Mouse (Mus musculus) megakaryocyte, embryonic 14.5 days (primary cell): ENCODE measurements at regions not wholly inside any gene's neighbourhood (a gene's known extent, or its start where the extent isn't known, plus 50 kb on each side); places are given as distances from the start of the nearest gene placed in this dataset.

ENCODE experiments used
- H3K27me3 ChIP-seq: replicated peaks from 2 replicates; pipeline ENCODE3; 2012; ENCODE audit warnings: inconsistent platforms
- H3K36me3 ChIP-seq: replicated peaks from 2 replicates; pipeline ENCODE3; 2012; ENCODE audit warnings: low read length, inconsistent platforms, mixed read lengths
- H3K4me1 ChIP-seq: 2 replicates; pipeline ENCODE4 v1.6.1; 2012; ENCODE audit warnings: inconsistent platforms
- H3K4me3 ChIP-seq: replicated peaks from 2 replicates; pipeline ENCODE3; 2012; ENCODE audit warnings: moderate library complexity, mild to moderate bottlenecking, inconsistent platforms
- H3K9me3 ChIP-seq: 2 replicates; pipeline ENCODE4 v1.6.1; 2012; ENCODE audit warnings: inconsistent platforms
- FLI1 ChIP-seq: IDR thresholded peaks from 2 replicates; pipeline ENCODE4 v1.6.1; 2012; ENCODE audit warnings: low read length, inconsistent platforms, mixed read lengths
- GATA1 ChIP-seq: IDR thresholded peaks from 3 replicates; pipeline ENCODE4 v1.6.1; 2012; ENCODE audit warnings: mixed read lengths, low read length, inconsistent platforms, borderline replicate concordance

- H3K9me3 ChIP-seq = no peaks in the 10 kb centered on the region
- no peaks in the 10 kb centered on the region for H3K27me3 ChIP-seq
- no peak for TF ChIP-seq FLI1
- H3K4me1 ChIP-seq = no peaks in the 10 kb centered on the region
- no peaks in the 10 kb centered on the region for H3K36me3 ChIP-seq
- no peak overlapping the region for H3K4me3 ChIP-seq
Observed at GRCm38 (mm10) chr5:52243931-52244330, 53.6 kb upstream of the Dhx15 start.

- H3K4me1 ChIP-seq = peaks cover 12% of the 10 kb centered on the region; the same call in 1 of the 2 replicates
- no peaks in the 10 kb centered on the region for H3K9me3 ChIP-seq
- H3K36me3 ChIP-seq = no peaks in the 10 kb centered on the region
- H3K4me3 ChIP-seq = no peak overlapping the region
- TF ChIP-seq GATA1 (no peak), FLI1 (no peak)
- H3K27me3 ChIP-seq = no peaks in the 10 kb centered on the region
Observed at GRCm38 (mm10) chr5:52242414-52242813, 52.1 kb upstream of the Dhx15 start.

- Histone ChIP-seq H3K4me1 (peaks cover 12% of the 10 kb centered on the region; the same call in 1 of the 2 replicates), H3K4me3 (no peak overlapping the region), H3K27me3 (no peaks in the 10 kb centered on the region), H3K9me3 (peaks cover 4% of the 10 kb centered on the region), H3K36me3 (no peaks in the 10 kb centered on the region)
- TF ChIP-seq FLI1 (no peak), GATA1 (no peak)
Observed at GRCm38 (mm10) chr5:52240540-52240939, 50.2 kb upstream of the Dhx15 start.
